Mouse (Mus musculus) E14TG2a.4 (cell line): ENCODE measurements around the gene Pdgfa.

ENCODE experiments used
- CTCF ChIP-seq: conservative IDR thresholded peaks from 2 replicates; pipeline ENCODE4 v1.5.1; 2014; ENCODE audit warnings: low read length
- NANOG ChIP-seq: IDR thresholded peaks from 2 replicates; pipeline ENCODE4 v1.6.1; 2014; ENCODE audit warnings: borderline replicate concordance, low read length, mixed read lengths
- POU5F1 ChIP-seq: IDR thresholded peaks from 2 replicates; pipeline ENCODE4 v1.6.1; 2014; ENCODE audit warnings: low read length, borderline replicate concordance

DNA sequence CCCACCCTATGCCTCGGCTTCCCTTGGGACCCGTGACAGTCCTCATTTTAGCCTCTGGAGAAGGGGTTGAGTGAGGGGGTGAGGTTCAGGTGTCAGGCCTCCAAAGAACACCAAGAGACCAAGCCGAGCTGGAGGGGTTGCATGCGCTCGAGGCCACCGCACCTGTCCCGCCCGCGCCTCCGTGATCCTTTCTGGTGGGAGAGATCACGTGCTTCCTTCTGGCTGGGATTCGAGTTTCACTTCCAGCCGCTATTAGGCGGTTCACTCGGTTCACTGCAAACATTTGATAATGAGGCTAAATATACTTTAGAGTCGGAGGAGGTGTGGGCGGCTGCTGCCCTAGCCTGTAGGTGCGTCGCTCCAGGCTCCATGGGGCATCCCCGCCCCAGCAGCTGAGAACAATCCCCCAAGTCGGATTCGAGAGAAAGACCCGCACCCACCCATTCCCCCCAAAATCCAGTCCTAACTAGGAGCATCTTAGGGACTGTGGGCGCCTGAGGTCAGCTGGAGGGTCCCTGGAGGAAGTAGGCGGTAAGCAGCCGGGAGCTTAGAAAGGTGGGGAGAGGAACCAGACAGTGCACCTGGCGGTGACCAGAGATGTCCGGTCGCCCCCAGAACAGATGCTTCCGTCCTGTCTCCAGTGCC lies 888 bp upstream of the Pdgfa start:
- TF ChIP-seq CTCF (no peak), POU5F1 (no peak), NANOG (no peak)
